Mouse (Mus musculus): ENCODE results near the gene Klk13. TPM values are rescaled to one million over a fixed set of nuclear protein-coding genes. Genes with fewer than 3 reads are reported as not detected.
A peak's percentile ranks its signal among the peaks of the same experiment; 100 is the strongest.
"Not testable (repeated sequence)": the region's sequence is repeated elsewhere in the genome, so short reads cannot be mapped to it uniquely, and the experiment has no call there.

Gene Klk13
- total RNA-seq (2014; fragmentation: Nextera tagmentation) (not detected in 2 replicates), total RNA-seq (2017) (not detected in 2 replicates)

GRCm38 (mm10) chr7:43712267-43712666 is at the start of gene Klk13:
Gene Klk13, plus strand, starts transcription at chr7:43712567.
- ATAC-seq (replicated peaks; ENCODE audit: poor library complexity, severe bottlenecking), result no peak

GRCm38 (mm10) chr7:43662804-43663203 is 49.6 kb upstream of the Klk13 start:
- peak; percentile 47 for ATAC-seq (replicated peaks; ENCODE audit: poor library complexity, severe bottlenecking)

GRCm38 (mm10) chr7:43667221-43667620 is 45.1 kb upstream of the Klk13 start:
- not testable (repeated sequence) for ATAC-seq (replicated peaks; ENCODE audit: poor library complexity, severe bottlenecking)

- peak; percentile 31; the same call in 1 of the 2 replicates for ATAC-seq (replicated peaks; ENCODE audit: poor library complexity, severe bottlenecking)
These were observed 43.8 kb upstream of the Klk13 start for GRCm38 (mm10) chr7:43668582-43668981.

- ATAC-seq (replicated peaks; ENCODE audit: poor library complexity, severe bottlenecking), result no peak
These were observed 41.1 kb upstream of the Klk13 start for GRCm38 (mm10) chr7:43671064-43671808.

- peak; percentile 74 for ATAC-seq (replicated peaks; ENCODE audit: poor library complexity, severe bottlenecking)
These were observed 40.4 kb upstream of the Klk13 start, which contains the start of gene Ctu1 for GRCm38 (mm10) chr7:43671809-43672580. Gene Ctu1, plus strand, starts transcription at chr7:43672016.

GRCm38 (mm10) chr7:43672581-43673260 is 39.6 kb upstream of the Klk13 start:
- ATAC-seq (replicated peaks; ENCODE audit: poor library complexity, severe bottlenecking), result no peak

- ATAC-seq (replicated peaks; ENCODE audit: poor library complexity, severe bottlenecking), result no peak
These were observed 37.3 kb upstream of the Klk13 start for GRCm38 (mm10) chr7:43675091-43675490.

GRCm38 (mm10) chr7:43678517-43678916 is 33.9 kb upstream of the Klk13 start:
- ATAC-seq (replicated peaks; ENCODE audit: poor library complexity, severe bottlenecking), result peak; percentile 52

DNA sequence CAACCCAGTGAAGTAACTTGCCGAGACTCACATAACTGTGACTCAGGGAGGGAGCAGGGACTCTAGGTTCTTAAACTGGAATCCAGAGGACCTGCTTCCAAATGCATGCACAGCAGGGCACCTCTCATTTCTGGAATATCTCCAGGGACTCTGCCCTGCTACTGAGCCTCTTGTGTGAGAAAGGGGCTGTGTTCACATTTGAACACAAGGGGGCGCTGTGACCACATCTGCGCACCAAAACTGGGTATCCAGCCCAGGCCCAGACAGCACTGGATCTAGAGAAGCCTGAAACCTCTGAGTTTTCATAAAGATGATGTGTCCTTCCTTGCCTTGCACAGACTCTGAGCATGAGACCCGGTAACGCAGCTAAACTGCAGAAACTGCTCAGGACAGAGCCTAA is 31.4 kb upstream of the Klk13 start:
- peak; percentile 69 for ATAC-seq (replicated peaks; ENCODE audit: poor library complexity, severe bottlenecking)

DNA sequence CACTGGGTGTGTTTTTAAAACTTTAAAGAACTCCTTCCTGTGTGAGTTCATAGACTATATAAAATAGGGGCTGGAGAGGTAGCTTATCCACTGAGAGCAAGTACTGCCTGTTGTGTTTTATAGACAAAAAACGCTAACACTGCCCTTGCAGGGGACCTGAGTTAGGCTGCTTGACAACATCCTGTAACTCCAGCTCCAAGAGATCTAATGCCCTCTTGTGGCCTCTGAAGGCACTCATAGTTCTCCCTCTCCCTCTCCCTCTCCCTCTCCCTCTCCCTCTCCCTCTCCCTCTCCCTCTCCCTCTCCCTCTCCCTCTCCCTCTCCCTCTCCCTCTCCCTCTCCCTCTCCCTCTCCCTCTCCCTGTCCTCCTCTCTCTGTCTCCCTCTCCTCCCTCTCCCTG is 29.9 kb upstream of the Klk13 start:
- not testable (repeated sequence) for ATAC-seq (replicated peaks; ENCODE audit: poor library complexity, severe bottlenecking)

DNA sequence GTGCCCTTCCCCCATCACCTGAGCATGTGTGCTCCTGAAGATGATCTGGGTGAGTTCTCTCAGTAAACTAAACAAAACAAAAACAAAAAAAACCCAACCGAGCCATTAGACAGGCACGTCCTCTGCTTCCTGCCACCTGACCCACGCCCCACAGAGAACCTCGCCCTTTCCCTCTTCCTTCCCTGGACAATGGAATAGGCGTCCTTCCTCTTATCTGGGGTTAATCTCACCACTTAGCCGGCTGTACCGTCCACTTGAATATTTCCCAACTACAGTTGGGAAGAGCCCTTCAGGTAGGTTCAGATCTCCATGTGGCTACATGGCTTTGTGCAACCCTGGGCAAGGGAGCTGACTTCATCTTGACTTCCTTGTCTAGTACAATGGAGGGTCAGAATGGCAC is 27.3 kb upstream of the Klk13 start:
- 0 out of 2 replicates have a peak, but pooled peaks have one; percentile 20 for ATAC-seq (replicated peaks; ENCODE audit: poor library complexity, severe bottlenecking)

DNA sequence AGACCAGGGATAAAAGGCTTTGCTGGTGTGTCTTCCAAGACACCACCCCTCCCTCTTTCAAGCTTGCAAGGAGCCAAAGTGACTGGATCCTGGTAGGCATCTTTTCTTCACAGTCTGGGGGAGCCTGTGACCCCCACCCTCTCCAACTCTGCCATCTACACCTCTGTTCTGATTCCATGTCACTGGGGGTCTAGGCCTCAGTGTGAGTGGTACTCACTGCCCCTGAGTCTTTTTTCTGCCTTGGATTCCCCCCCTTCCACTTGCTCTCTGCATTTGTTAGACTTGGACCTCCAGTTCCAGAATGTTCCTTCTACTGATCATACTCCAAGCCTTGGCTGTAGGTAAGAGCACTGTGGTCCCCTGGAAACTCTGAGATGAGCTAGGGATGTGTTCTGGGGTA is 22.2 kb upstream of the Klk13 start, which contains the start of gene Klk14:
Gene Klk14 (plus strand): TSS at position 301 of the 400 bp plus-strand sequence.
- ATAC-seq (replicated peaks; ENCODE audit: poor library complexity, severe bottlenecking), result no peak

DNA sequence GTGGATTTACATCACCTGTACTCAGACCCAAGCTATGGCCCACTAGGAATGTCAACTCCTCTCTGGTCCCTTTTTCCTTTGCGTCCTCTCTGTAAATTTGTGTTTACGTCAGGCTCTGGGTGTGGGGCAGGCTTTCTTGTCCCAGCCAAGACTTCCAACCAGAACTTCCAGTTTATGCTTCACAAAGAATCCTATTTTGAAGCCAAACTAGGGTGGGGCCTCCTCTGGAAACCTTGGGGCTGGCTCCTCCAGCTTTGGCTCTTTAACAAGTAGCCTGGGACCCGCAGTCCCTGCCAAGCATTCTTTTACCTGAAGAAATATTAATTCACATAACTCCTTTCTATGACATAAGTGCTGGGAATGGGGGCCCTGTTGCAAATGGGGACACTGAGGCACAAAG is 2.3 kb upstream of the Klk13 start:
- ATAC-seq (replicated peaks; ENCODE audit: poor library complexity, severe bottlenecking), result no peak

- ATAC-seq (replicated peaks; ENCODE audit: poor library complexity, severe bottlenecking), result no peak
These were observed 550 bp downstream of the Klk13 start for GRCm38 (mm10) chr7:43712917-43713316.

DNA sequence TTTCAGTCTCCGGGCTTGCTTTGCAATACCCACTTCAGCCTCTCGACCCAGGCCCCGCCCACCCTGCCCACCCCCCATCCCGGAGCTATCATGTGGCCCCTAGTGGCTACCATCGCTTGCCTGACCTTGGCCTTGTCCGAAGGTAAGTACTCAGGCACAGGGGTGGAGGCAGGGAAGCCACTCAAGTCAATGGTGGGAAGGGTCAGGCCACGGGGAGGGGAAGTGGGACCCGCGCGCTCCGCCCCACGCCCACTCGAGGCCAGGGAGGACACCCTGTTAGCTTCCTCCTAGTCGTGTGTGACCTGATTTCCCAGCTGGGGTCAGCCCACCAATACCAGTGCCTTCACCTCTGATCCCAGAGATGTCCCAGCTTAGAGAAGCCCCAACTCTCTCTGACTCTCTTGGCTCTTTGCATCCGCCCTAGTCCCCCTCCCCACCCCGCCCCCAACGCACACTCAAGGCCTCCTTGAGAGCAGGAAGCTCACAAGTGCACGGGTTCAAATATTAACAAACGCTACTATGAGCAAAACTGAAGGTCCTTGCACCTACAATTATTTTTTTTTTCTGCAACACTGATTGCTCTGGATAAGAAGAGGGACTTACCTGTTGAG is 1.5 kb downstream of the Klk13 start:
- no peak for ATAC-seq (replicated peaks; ENCODE audit: poor library complexity, severe bottlenecking)

DNA sequence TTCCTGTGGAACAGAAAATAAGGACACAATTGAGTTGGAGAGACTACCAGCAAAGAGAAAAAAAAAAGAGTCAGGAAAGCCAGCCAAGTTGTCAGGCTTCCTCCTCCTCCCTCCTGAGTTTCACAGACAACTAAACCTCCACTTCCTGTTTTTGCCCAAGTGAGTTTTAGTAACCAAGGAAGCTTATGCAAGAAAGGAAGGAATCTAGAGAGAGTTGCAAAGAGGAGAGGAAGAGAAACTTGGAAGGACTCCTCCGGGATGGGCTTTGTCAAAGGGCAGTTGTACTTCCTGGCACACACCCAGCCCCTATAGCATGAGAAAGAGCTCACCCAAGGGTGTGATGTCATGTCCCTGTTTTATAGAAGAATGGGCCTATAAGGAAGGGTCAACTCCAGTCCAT is 35.4 kb downstream of the Klk13 start:
- ATAC-seq (replicated peaks; ENCODE audit: poor library complexity, severe bottlenecking), result peak; percentile 98

GRCm38 (mm10) chr7:43752806-43753205 is 40.4 kb downstream of the Klk13 start:
- no peak for ATAC-seq (replicated peaks; ENCODE audit: poor library complexity, severe bottlenecking)

DNA sequence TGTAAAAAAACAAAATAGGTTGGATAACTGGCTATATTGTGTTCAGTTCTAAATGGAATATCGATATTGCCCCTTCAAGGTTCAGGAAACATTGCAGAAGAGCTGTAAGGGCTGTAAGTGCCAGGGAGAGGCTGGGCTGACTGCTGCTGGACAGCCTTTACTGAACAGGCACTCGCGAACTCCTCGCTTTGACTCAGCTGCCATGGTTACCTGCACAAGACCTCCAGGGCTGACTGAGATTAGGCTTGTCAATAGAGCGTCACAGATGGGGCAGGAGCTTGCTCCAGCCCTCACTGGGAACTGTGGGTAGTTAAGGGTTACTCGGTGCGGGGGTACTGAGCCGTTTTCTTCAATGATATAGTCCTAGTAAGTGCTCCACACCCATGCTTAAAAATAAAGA is 54.1 kb downstream of the Klk13 start:
- no peak for ATAC-seq (replicated peaks; ENCODE audit: poor library complexity, severe bottlenecking)

DNA sequence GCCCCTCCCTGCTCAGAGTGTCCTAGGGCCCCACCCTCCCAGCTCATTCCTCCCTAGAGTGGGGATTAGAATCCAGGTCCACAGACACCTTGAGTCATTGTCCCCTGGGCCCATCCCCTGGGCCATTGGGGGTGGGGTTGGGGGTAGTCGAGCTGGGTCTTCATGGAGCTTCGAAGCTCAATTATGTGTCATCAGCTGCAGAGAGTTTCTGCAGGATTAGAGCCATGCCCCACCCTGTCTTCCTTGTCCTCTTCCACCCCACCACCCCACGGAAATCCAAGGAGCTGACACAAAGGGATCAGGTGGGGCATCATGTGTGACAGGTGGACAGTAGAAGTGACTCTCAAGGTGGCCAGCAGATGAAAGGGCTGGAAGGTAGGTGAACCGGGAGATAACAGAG is 56.2 kb downstream of the Klk13 start, which contains the start of gene Klk12:
Gene Klk12 (plus strand): TSS at position 301 of the 400 bp plus-strand sequence.
- ATAC-seq (replicated peaks; ENCODE audit: poor library complexity, severe bottlenecking), result no peak

Measured in granulocyte monocyte progenitor cell, adult 5-6 weeks (primary cell).